Mouse (Mus musculus) liver, adult 2 months (tissue): Measurements from ENCODE around the gene Gcsam.

Experiments
- CTCF ChIP-seq: fragments of 200-500 bp; IDR thresholded peaks from 2 replicates; pipeline ENCODE4 v1.5.1; 2011; ENCODE audit warnings: low read depth, low read length, control low read depth
- POLR2A ChIP-seq: fragments of 200-500 bp; IDR thresholded peaks from 2 replicates; pipeline ENCODE4 v1.6.1; 2011; ENCODE audit warnings: low read length, control low read depth; ENCODE audit not compliant: insufficient read depth; ENCODE audit errors: extremely low read depth

DNA sequence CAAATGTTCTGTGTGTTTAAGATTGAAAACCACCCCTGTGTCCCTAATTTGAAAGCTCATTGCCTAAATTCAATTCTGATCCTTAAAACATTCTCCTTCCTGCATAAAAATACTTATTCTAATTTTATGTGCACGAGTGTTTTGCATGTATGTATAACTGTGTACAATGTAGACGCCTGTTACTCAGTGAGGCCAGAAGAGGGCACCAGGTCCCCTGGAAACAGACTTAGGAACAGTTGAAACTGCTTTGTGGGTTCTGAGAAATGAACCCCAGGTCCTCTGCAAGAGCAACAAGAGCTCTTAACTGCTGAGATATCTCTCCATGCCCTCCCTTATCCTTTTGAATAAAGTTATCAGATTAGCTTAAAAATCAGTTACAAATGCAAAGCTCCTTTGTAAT, 27.7 kb upstream of the Gcsam start:
- no peak for TF ChIP-seq POLR2A
- TF ChIP-seq CTCF: peak; percentile 59
